In the genomic region with DNA sequence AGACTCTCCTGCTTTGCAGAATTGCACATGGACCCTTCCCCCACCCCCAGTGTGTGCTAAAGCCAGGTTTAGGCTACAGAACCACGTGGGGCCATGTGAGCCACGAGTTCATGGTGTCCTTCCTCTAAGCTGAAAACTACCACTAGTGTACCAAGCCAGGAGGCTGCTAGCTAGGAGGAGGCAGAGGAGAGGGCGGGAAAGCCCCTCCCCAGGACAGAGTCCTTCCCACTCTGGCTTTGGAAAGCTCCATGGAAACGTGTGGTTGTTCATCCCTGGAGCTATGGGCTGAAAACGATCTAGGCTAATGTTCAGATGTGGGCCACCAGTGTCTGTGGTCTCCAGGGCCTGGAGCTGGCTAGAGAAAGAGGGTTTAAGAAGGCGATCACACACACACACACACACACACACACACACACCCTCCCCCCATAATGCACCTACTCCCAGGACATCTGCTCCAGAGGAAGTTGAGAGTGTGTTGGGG, we compare ENCODE assay signal across 10 mouse cellular contexts. TPM values are rescaled to one million over a fixed set of nuclear protein-coding genes. Genes with fewer than 3 reads are reported as not detected.
DNase-seq lines count a peak whose midpoint lies in the region; ATAC-seq lines count a peak whose summit lies in the region.
"Had no signal": no experiment of that assay in that cellular context is flagged by ENCODE, and none has a peak within 500 bp of the region (broad histone marks: within the 10 kb centered on the region; RNA-seq: fewer than 3 reads in every experiment).

No protein-coding gene starts in this region.

- 0 out of 2 replicates have a peak overlapping the region, but pooled peaks have one; percentile 56 for H3K9ac ChIP-seq in limb, embryonic 13.5 days
- 0 out of 2 replicates have a peak overlapping the region, but pooled peaks have one; percentile 41 for H3K9ac ChIP-seq in hindbrain, embryonic 12.5 days
- peak overlapping the region; percentile 78 for H3K9ac ChIP-seq in midbrain, embryonic 16.5 days (ENCODE audit: low read depth, low read length)
- H3K9ac ChIP-seq: liver, embryonic 15.5 days had no signal

- H3K9me3 ChIP-seq in limb, embryonic 13.5 days, result no peaks in the 10 kb centered on the region
- H3K9me3 ChIP-seq in limb, embryonic 10.5 days (replicated peaks), result no peaks in the 10 kb centered on the region
- no peaks in the 10 kb centered on the region for H3K9me3 ChIP-seq in hindbrain, embryonic 12.5 days (replicated peaks)
- H3K9me3 ChIP-seq in midbrain, embryonic 16.5 days (replicated peaks; ENCODE audit: control insufficient read depth, low read length, poor library complexity, severe bottlenecking), result no peaks in the 10 kb centered on the region
- H3K9me3 ChIP-seq: liver, embryonic 15.5 days had no signal

- WGBS in limb, embryonic 13.5 days, result 46% methylated on average over 6 of the region's 6 CpGs
- 51% methylated on average over 6 of the region's 6 CpGs for WGBS in limb, embryonic 10.5 days
- 55% methylated on average over 6 of the region's 6 CpGs for WGBS in hindbrain, embryonic 12.5 days
- 38% methylated on average over 6 of the region's 6 CpGs for WGBS in midbrain, embryonic 16.5 days

- peak overlapping the region; percentile 43 for H3K4me3 ChIP-seq in limb, embryonic 13.5 days
- no peak overlapping the region for H3K4me3 ChIP-seq in limb, embryonic 10.5 days
- peak overlapping the region; percentile 37; the same call in 1 of the 2 replicates for H3K4me3 ChIP-seq in hindbrain, embryonic 12.5 days
- H3K4me3 ChIP-seq in midbrain, embryonic 16.5 days (ENCODE audit: low read depth, low read length), result peak overlapping the region; percentile 53

- peaks cover 29% of the 10 kb centered on the region for H3K36me3 ChIP-seq in limb, embryonic 13.5 days
- peaks cover 33% of the 10 kb centered on the region for H3K36me3 ChIP-seq in limb, embryonic 10.5 days
- H3K36me3 ChIP-seq in hindbrain, embryonic 12.5 days, result peaks cover 29% of the 10 kb centered on the region
- H3K36me3 ChIP-seq in midbrain, embryonic 16.5 days (ENCODE audit: control insufficient read depth, insufficient read depth, low read length), result peaks cover 27% of the 10 kb centered on the region; the same call in 1 of the 2 replicates

- no peak for DNase-seq in limb, embryonic 10.5 days (ENCODE audit: low spot score)
- DNase-seq in cerebellum, postnatal 10 days, result peak; percentile 71 to 72
- no peak for DNase-seq in urinary bladder, postnatal 4 days (ENCODE audit: low spot score in 2 of 2)
- no peak for DNase-seq in adrenal gland, postnatal 10 days
- no peak for DNase-seq in ovary, adult 18-20 months (ENCODE audit: low spot score)

- H3K27ac ChIP-seq in limb, embryonic 13.5 days, result no peak overlapping the region
- H3K27ac ChIP-seq in limb, embryonic 10.5 days, result no peak overlapping the region
- no peak overlapping the region for H3K27ac ChIP-seq in hindbrain, embryonic 12.5 days
- no peak overlapping the region for H3K27ac ChIP-seq in midbrain, embryonic 16.5 days (ENCODE audit: low read length)
- H3K27ac ChIP-seq: liver, embryonic 15.5 days had no signal

- peak overlapping the region; percentile 72 for H3K4me2 ChIP-seq in limb, embryonic 13.5 days (replicated peaks)
- peak overlapping the region; percentile 60 for H3K4me2 ChIP-seq in hindbrain, embryonic 12.5 days (replicated peaks)
- H3K4me2 ChIP-seq in midbrain, embryonic 16.5 days (ENCODE audit: low read length), result peak overlapping the region; percentile 70

- peaks cover 56% of the 10 kb centered on the region for H3K27me3 ChIP-seq in limb, embryonic 13.5 days
- peaks cover 59% of the 10 kb centered on the region for H3K27me3 ChIP-seq in limb, embryonic 10.5 days (ENCODE audit: low read depth, poor library complexity, severe bottlenecking)
- H3K27me3 ChIP-seq in hindbrain, embryonic 12.5 days, result peaks cover 57% of the 10 kb centered on the region
- H3K27me3 ChIP-seq in midbrain, embryonic 16.5 days (ENCODE audit: control insufficient read depth, insufficient read depth, low read depth, low read length), result peaks cover 49% of the 10 kb centered on the region
- H3K27me3 ChIP-seq: Patski had no signal

- H3K4me1 ChIP-seq in limb, embryonic 13.5 days, result peaks cover 76% of the 10 kb centered on the region
- H3K4me1 ChIP-seq in limb, embryonic 10.5 days, result peaks cover 68% of the 10 kb centered on the region
- H3K4me1 ChIP-seq in hindbrain, embryonic 12.5 days, result peaks cover 62% of the 10 kb centered on the region
- H3K4me1 ChIP-seq in midbrain, embryonic 16.5 days (ENCODE audit: control insufficient read depth, insufficient read depth, low read length), result peaks cover 45% of the 10 kb centered on the region

- no peak for ATAC-seq in limb, embryonic 13.5 days (ENCODE audit: low FRiP score, low read depth)
- 0 out of 2 replicates have a peak, but pooled peaks have one; percentile 0 for ATAC-seq in hindbrain, embryonic 12.5 days (ENCODE audit: low FRiP score)
- no peak for ATAC-seq in midbrain, embryonic 16.5 days

RNA-seq across cellular contexts. Expression of gene Ajm1, which starts 0.9 kb away (rescaled TPM):
- 0.85 and 1.0 TPM in 2 replicates for polyA plus RNA-seq in limb, embryonic 13.5 days (2015; fragmentation: Nextera tagmentation; extraction: Ambion mirVana)
- polyA plus RNA-seq in limb, embryonic 10.5 days (2016; fragmentation: Nextera tagmentation; extraction: Ambion mirVana), result 0.06 and 0.08 TPM in 2 replicates
- polyA plus RNA-seq in hindbrain, embryonic 12.5 days (2016; fragmentation: Nextera tagmentation; extraction: Ambion mirVana), result 2.4 and 3.1 TPM in 2 replicates
- 11.4 and 14.9 TPM in 2 replicates for polyA plus RNA-seq in midbrain, embryonic 16.5 days (2015; fragmentation: Nextera tagmentation; extraction: Ambion mirVana)
- total RNA-seq in adrenal gland, postnatal 10 days (2021), result 1 to 10 TPM; 1.8 to 2.2 TPM
- polyA plus RNA-seq: liver, embryonic 15.5 days had no signal

RNA-seq across cellular contexts. Expression of gene Phpt1, which starts 5.6 kb away (rescaled TPM):
- 163 and 177 TPM in 2 replicates for polyA plus RNA-seq in limb, embryonic 13.5 days (2015; fragmentation: Nextera tagmentation; extraction: Ambion mirVana)
- 157 and 161 TPM in 2 replicates for polyA plus RNA-seq in limb, embryonic 10.5 days (2016; fragmentation: Nextera tagmentation; extraction: Ambion mirVana)
- polyA plus RNA-seq in hindbrain, embryonic 12.5 days (2016; fragmentation: Nextera tagmentation; extraction: Ambion mirVana), result 131 and 162 TPM in 2 replicates
- polyA plus RNA-seq in midbrain, embryonic 16.5 days (2015; fragmentation: Nextera tagmentation; extraction: Ambion mirVana), result 148 and 149 TPM in 2 replicates
- 10 to 100 TPM; 63.5 to 82.8 TPM for total RNA-seq in adrenal gland, postnatal 10 days (2021)

RNA-seq across cellular contexts. Expression of gene Mamdc4, which starts 6.0 kb away (rescaled TPM):
- 4.9 and 5.8 TPM in 2 replicates for polyA plus RNA-seq in limb, embryonic 13.5 days (2015; fragmentation: Nextera tagmentation; extraction: Ambion mirVana)
- polyA plus RNA-seq in limb, embryonic 10.5 days (2016; fragmentation: Nextera tagmentation; extraction: Ambion mirVana), result 2.3 and 8.2 TPM in 2 replicates
- 4.7 and 6.7 TPM in 2 replicates for polyA plus RNA-seq in hindbrain, embryonic 12.5 days (2016; fragmentation: Nextera tagmentation; extraction: Ambion mirVana)
- polyA plus RNA-seq in midbrain, embryonic 16.5 days (2015; fragmentation: Nextera tagmentation; extraction: Ambion mirVana), result 0.50 and 2.4 TPM in 2 replicates
- 1 to 10 TPM; 1.6 to 6.3 TPM for total RNA-seq in adrenal gland, postnatal 10 days (2021)

RNA-seq across cellular contexts. Expression of gene Edf1, which starts 23.0 kb away (rescaled TPM):
- polyA plus RNA-seq in limb, embryonic 13.5 days (2015; fragmentation: Nextera tagmentation; extraction: Ambion mirVana), result 330 TPM in 2 replicates
- 307 and 320 TPM in 2 replicates for polyA plus RNA-seq in limb, embryonic 10.5 days (2016; fragmentation: Nextera tagmentation; extraction: Ambion mirVana)
- 377 TPM in 2 replicates for polyA plus RNA-seq in hindbrain, embryonic 12.5 days (2016; fragmentation: Nextera tagmentation; extraction: Ambion mirVana)
- 374 and 380 TPM in 2 replicates for polyA plus RNA-seq in midbrain, embryonic 16.5 days (2015; fragmentation: Nextera tagmentation; extraction: Ambion mirVana)
- total RNA-seq in adrenal gland, postnatal 10 days (2021), result 100 to 1,000 TPM; 266 to 285 TPM

RNA-seq across cellular contexts. Expression of gene Rabl6, which starts 27.7 kb away (rescaled TPM):
- polyA plus RNA-seq in limb, embryonic 13.5 days (2015; fragmentation: Nextera tagmentation; extraction: Ambion mirVana), result 76.9 and 83.8 TPM in 2 replicates
- polyA plus RNA-seq in limb, embryonic 10.5 days (2016; fragmentation: Nextera tagmentation; extraction: Ambion mirVana), result 83.3 and 88.5 TPM in 2 replicates
- polyA plus RNA-seq in hindbrain, embryonic 12.5 days (2016; fragmentation: Nextera tagmentation; extraction: Ambion mirVana), result 70.0 and 72.3 TPM in 2 replicates
- polyA plus RNA-seq in midbrain, embryonic 16.5 days (2015; fragmentation: Nextera tagmentation; extraction: Ambion mirVana), result 64.7 and 68.3 TPM in 2 replicates
- total RNA-seq in adrenal gland, postnatal 10 days (2021), result 10 to 100 TPM; 70.0 to 88.5 TPM

Comparison
In these comparisons a context has a peak if more than half of its experiments do, and no peak if none do; other contexts are left out.
1. DNase-seq: peak in cerebellum, postnatal 10 days (2 of 2); none in limb, embryonic 10.5 days (single experiment), urinary bladder, postnatal 4 days (0 of 2), adrenal gland, postnatal 10 days (single experiment) and ovary, adult 18-20 months (single experiment).
2. Peak in every context shown above with its lines, with median percentiles within 50 percentile points of each other: H3K4me2 ChIP-seq and H3K9ac ChIP-seq.